Comparison of ENCODE assay signal across 7 mouse cellular contexts in genomic region chr9:78821554-78822212, GRCm38 (mm10).
DNase-seq lines count a peak whose midpoint lies in the region; ATAC-seq and TF ChIP-seq lines count a peak whose summit lies in the region.
"Not testable (repeated sequence)": the region's sequence is repeated elsewhere in the genome, so short reads cannot be mapped to it uniquely, and the experiment has no call there.

No protein-coding gene starts in this region.

- ATAC-seq in cerebellum, adult (ENCODE audit: insufficient number of reproducible peaks, low FRiP score, low TSS enrichment): peak; percentile 89
- peak; percentile 72; the same call in 1 of the 2 replicates for ATAC-seq in embryonic facial prominence, embryonic 11.5 days (replicated peaks; ENCODE audit: insufficient number of reproducible peaks, low FRiP score, low TSS enrichment, low read depth)
- peak; percentile 89 for ATAC-seq in granulocyte monocyte progenitor cell, adult 5-6 weeks (replicated peaks; ENCODE audit: poor library complexity, severe bottlenecking)
- peak; percentile 80 for ATAC-seq in hindbrain, embryonic 14.5 days (ENCODE audit: low FRiP score)
- ATAC-seq in neural tube, embryonic 14.5 days (ENCODE audit: low read depth): peak; percentile 88

- DNase-seq in embryonic facial prominence, embryonic 11.5 days (ENCODE audit: low spot score); hindbrain, embryonic 14.5 days (ENCODE audit: low spot score): not testable (repeated sequence)
- peak in 1 of 2 experiments; percentile 11 for DNase-seq in left cerebral cortex, adult 2 months (ENCODE audit: extremely low spot score in 1 of 2, low spot score in 2 of 2)
- peak; percentile 3 for DNase-seq in lung, postnatal 14 days

- not testable (repeated sequence) for H3K36me3 ChIP-seq in embryonic facial prominence, embryonic 11.5 days (replicated peaks; ENCODE audit: control insufficient read depth, insufficient read depth, low read depth, low read length); hindbrain, embryonic 14.5 days (replicated peaks; ENCODE audit: control insufficient read depth, insufficient read depth); neural tube, embryonic 14.5 days (ENCODE audit: control insufficient read depth, insufficient read depth, low read length)

- H3K4me3 ChIP-seq in embryonic facial prominence, embryonic 11.5 days (ENCODE audit: low read depth, low read length): peak overlapping the region; percentile 27
- peak overlapping the region; percentile 35 for H3K4me3 ChIP-seq in hindbrain, embryonic 14.5 days (replicated peaks; ENCODE audit: low read length)
- H3K4me3 ChIP-seq in left cerebral cortex, adult 2 months: peak overlapping the region; percentile 38
- peak overlapping the region; percentile 34 for H3K4me3 ChIP-seq in neural tube, embryonic 14.5 days (ENCODE audit: low read depth, low read length)

- H3K9ac ChIP-seq in embryonic facial prominence, embryonic 11.5 days (replicated peaks; ENCODE audit: low read length): peak overlapping the region; percentile 37; the same call in 1 of the 2 replicates
- peak overlapping the region; percentile 53 for H3K9ac ChIP-seq in hindbrain, embryonic 14.5 days
- H3K9ac ChIP-seq in neural tube, embryonic 14.5 days (replicated peaks; ENCODE audit: low read depth, low read length): peak overlapping the region; percentile 34; the same call in 1 of the 2 replicates

- H3K4me2 ChIP-seq in embryonic facial prominence, embryonic 11.5 days (ENCODE audit: low read depth, low read length): peak overlapping the region; percentile 41
- peak overlapping the region; percentile 61 for H3K4me2 ChIP-seq in hindbrain, embryonic 14.5 days (replicated peaks)
- H3K4me2 ChIP-seq in neural tube, embryonic 14.5 days (ENCODE audit: low read depth, low read length): peak overlapping the region; percentile 55

- not testable (repeated sequence) for H3K4me1 ChIP-seq in embryonic facial prominence, embryonic 11.5 days (ENCODE audit: control insufficient read depth, insufficient read depth, low read length); hindbrain, embryonic 14.5 days (replicated peaks; ENCODE audit: control insufficient read depth, insufficient read depth, low read length); neural tube, embryonic 14.5 days (ENCODE audit: control insufficient read depth, insufficient read depth, low read length)

- not testable (repeated sequence) for TF ChIP-seq CTCF in left cerebral cortex, adult 2 months (IDR thresholded peaks at IDR 0.05)

- WGBS in embryonic facial prominence, embryonic 11.5 days: 7% methylated on average over 35 of the region's 52 CpGs
- WGBS in hindbrain, embryonic 14.5 days: 11% methylated on average over 39 of the region's 52 CpGs
- 7% methylated on average over 36 of the region's 52 CpGs for WGBS in neural tube, embryonic 14.5 days

- intact Hi-C loops in left cerebral cortex, adult 2 months (cut with DNase I): not testable (repeated sequence)

- H3K9me3 ChIP-seq in embryonic facial prominence, embryonic 11.5 days (replicated peaks; ENCODE audit: control insufficient read depth, low read length); hindbrain, embryonic 14.5 days (ENCODE audit: control insufficient read depth, low read length); neural tube, embryonic 14.5 days (ENCODE audit: control insufficient read depth, low read length): not testable (repeated sequence)

- not testable (repeated sequence) for H3K27ac ChIP-seq in embryonic facial prominence, embryonic 11.5 days (replicated peaks; ENCODE audit: low read depth, low read length); hindbrain, embryonic 14.5 days; left cerebral cortex, adult 2 months; neural tube, embryonic 14.5 days (ENCODE audit: low read depth, low read length)

- H3K27me3 ChIP-seq in embryonic facial prominence, embryonic 11.5 days (ENCODE audit: control insufficient read depth, insufficient read depth, low read length); hindbrain, embryonic 14.5 days (ENCODE audit: control insufficient read depth, insufficient read depth, low read length); neural tube, embryonic 14.5 days (ENCODE audit: control insufficient read depth, insufficient read depth, low read length): not testable (repeated sequence)
